Mouse (Mus musculus) layer of hippocampus, adult 2 months (tissue): Measurements from ENCODE around the gene Evl. TPM values are rescaled to one million over a fixed set of nuclear protein-coding genes. Genes with fewer than 3 reads are reported as not detected.

ENCODE experiments used
- DNase-seq, 2 experiments: peaks; one replicate each; pipeline ENCODE4 v3.0.0; 2022; ENCODE audit warnings: low spot score in 2 of 2
- H3K27ac ChIP-seq: fragments of 200-600 bp; 2 replicates; pipeline ENCODE4 v1.8.1; 2022
- H3K4me3 ChIP-seq: fragments of 200-600 bp; 2 replicates; pipeline ENCODE4 v1.8.1; 2022; ENCODE audit warnings: mild to moderate bottlenecking
- CTCF ChIP-seq: fragments of 200-600 bp; conservative IDR thresholded peaks from 2 replicates; pipeline ENCODE4 v1.8.1; 2022; ENCODE audit warnings: antibody characterized with exemption, mild to moderate bottlenecking, moderate library complexity
- total RNA-seq, 2 experiments: library from RNA; stranded (reverse); gene quantifications; 2 replicates each; pipeline ENCODE4 v1.2.3; 2021

Evl gene
- total RNA-seq, 2 experiments from 2014 or later = 194 to 199 TPM

GRCm38 (mm10) chr12:108604546-108604945 is 50.0 kb downstream of the Evl start:
- H3K4me3 ChIP-seq = no peak overlapping the region
- no peak overlapping the region for H3K27ac ChIP-seq

GRCm38 (mm10) chr12:108605521-108606281 is 51.2 kb downstream of the Evl start:
- TF ChIP-seq CTCF = no peak
- peak in 1 of 2 experiments; percentile 16 for DNase-seq
- peak overlapping the region; percentile 40 for H3K27ac ChIP-seq
- peak overlapping the region; percentile 30 for H3K4me3 ChIP-seq

More at GRCm38 (mm10) chr12:108604546-108604945, 50.0 kb downstream of the Evl start:
- TF ChIP-seq CTCF = no peak
- DNase-seq = no peak

GRCm38 (mm10) chr12:108606321-108606720 is 51.8 kb downstream of the Evl start:
- no peak for TF ChIP-seq CTCF
- peak overlapping the region; percentile 30 for H3K4me3 ChIP-seq
- H3K27ac ChIP-seq = peak overlapping the region; percentile 40
- DNase-seq = peak in 1 of 2 experiments; percentile 14

GRCm38 (mm10) chr12:108609446-108609845 is 54.9 kb downstream of the Evl start:
- H3K27ac ChIP-seq = no peak overlapping the region
- no peak for DNase-seq
- no peak overlapping the region for H3K4me3 ChIP-seq
- no peak for TF ChIP-seq CTCF

- no peak overlapping the region for H3K4me3 ChIP-seq
- no peak for DNase-seq
- H3K27ac ChIP-seq = no peak overlapping the region
- TF ChIP-seq CTCF = no peak
These were observed 55.7 kb downstream of the Evl start for GRCm38 (mm10) chr12:108610255-108610654.

GRCm38 (mm10) chr12:108613081-108613480 is 58.6 kb downstream of the Evl start:
- H3K27ac ChIP-seq = no peak overlapping the region
- no peak overlapping the region for H3K4me3 ChIP-seq
- peak; percentile 85 for TF ChIP-seq CTCF
- peak in 1 of 2 experiments; percentile 56 for DNase-seq

GRCm38 (mm10) chr12:108617511-108617910 is 63.0 kb downstream of the Evl start:
- no peak for TF ChIP-seq CTCF
- Histone ChIP-seq H3K4me3 (no peak overlapping the region), H3K27ac (no peak overlapping the region)
- no peak for DNase-seq

GRCm38 (mm10) chr12:108619853-108620416 is 65.4 kb downstream of the Evl start:
- no peak for DNase-seq
- TF ChIP-seq CTCF = 0 out of 2 replicates have a peak, but pooled peaks have one; percentile 9
- H3K4me3 ChIP-seq = no peak overlapping the region
- no peak overlapping the region for H3K27ac ChIP-seq

GRCm38 (mm10) chr12:108622406-108622805 is 67.9 kb downstream of the Evl start:
- DNase-seq = no peak
- H3K4me3 ChIP-seq = no peak overlapping the region
- H3K27ac ChIP-seq = no peak overlapping the region
- TF ChIP-seq CTCF = no peak

GRCm38 (mm10) chr12:108629556-108629955 is 75.0 kb downstream of the Evl start:
- H3K27ac ChIP-seq = no peak overlapping the region
- no peak overlapping the region for H3K4me3 ChIP-seq
- no peak for TF ChIP-seq CTCF
- DNase-seq = no peak

GRCm38 (mm10) chr12:108630741-108631688 is 76.5 kb downstream of the Evl start:
- no peak for DNase-seq
- Histone ChIP-seq H3K4me3 (no peak overlapping the region), H3K27ac (no peak overlapping the region)
- no peak for TF ChIP-seq CTCF

- no peak overlapping the region for H3K27ac ChIP-seq
- no peak overlapping the region for H3K4me3 ChIP-seq
- TF ChIP-seq CTCF = no peak
- no peak for DNase-seq
These were observed 78.0 kb downstream of the Evl start for GRCm38 (mm10) chr12:108632501-108632900.

- H3K27ac ChIP-seq = no peak overlapping the region
- no peak overlapping the region for H3K4me3 ChIP-seq
- no peak for TF ChIP-seq CTCF
- no peak for DNase-seq
These were observed 79.5 kb downstream of the Evl start for GRCm38 (mm10) chr12:108634031-108634430.
